Mouse (Mus musculus) B cell, adult 2 months (primary cell): ENCODE measurements around the gene Krt82.
A peak's percentile ranks its signal among the peaks of the same experiment; 100 is the strongest.
"Not testable (repeated sequence)": the region's sequence is repeated elsewhere in the genome, so short reads cannot be mapped to it uniquely, and the experiment has no call there.

Source experiments
- DNase-seq, 2 experiments: peaks; one replicate each; pipeline ENCODE4 v3.0.0; 2022

Krt82 gene

DNA sequence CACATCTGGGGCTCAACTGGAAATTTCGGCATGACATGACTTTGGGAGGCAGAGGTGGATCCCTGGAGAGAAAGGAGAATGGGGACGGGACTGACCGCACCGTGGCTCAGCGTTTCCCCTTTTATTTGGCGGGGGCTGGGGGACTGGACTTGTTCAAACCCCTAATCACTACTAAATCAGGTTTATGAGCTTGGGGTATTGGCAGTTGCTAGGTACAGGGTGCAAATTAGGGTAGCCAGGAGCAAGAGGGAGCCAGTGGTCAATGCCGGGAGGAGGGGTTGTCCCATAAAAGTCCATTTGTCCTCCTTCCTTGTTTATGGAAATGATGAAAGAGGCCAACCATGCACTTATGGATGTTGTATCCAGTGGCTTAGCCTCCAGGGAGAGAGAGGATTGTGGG, at the start of gene Krt82:
Krt82 (minus strand) TSS at position 101 of the 400 bp plus-strand sequence.
- DNase-seq, result no peak

DNA sequence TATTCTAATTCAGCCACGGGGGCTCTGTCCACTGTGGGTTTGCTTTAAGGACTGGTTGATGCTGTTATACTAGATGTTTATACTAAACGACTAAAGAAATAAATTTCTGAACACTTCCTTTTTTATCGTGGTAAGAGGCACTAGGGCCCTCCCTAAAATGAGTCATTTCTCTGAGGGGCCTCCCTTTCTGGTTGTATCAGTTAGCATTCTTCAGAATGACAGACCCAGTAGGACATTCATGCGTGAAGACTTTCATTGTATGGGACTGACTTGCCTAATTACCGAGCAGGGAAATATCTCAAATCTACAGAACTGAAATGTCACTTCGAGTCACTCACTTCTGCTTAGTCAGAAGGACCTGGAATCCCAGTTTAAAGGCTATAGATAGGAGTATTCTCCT, 48.7 kb upstream of the Krt82 start:
- DNase-seq, result no peak

DNA sequence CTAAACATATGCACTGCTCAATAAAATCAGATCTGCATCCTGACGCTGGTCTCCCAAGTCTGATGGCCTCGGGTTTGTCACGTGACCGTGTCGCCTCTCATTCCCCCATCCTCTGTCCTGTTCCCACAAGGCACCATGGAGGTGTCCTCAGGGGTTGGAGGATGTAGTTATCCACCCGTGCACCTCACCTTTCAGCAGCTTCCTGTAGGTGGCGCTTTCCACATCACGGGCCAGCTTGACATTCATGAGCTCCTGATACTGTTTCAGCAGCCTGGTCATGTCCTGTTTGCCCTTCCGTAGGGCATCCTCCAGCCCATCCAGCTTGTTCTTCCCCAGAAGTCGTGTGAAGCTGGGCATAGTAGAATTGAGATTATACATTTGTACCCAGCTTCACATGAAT, 37.7 kb upstream of the Krt82 start:
- no peak for DNase-seq

DNA sequence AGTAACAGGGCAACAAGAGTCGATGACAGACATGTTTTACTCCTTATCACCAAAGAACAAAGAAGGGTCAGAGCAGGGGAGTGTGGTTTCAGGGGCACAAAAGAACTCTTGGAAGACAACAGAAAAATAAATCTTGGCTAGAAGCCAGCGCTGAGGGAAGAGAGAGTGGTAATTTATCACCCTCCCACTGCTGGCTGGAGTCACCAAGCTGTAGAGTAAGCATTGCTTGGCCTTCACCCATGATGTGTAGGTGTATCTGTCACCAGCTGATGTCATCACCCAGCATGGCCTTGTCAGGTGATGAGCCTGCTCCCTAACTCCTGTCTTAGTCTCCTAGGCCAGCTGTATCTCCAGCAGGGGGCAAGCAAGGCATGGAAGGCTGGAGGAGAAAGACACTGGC, 34.0 kb upstream of the Krt82 start:
- DNase-seq, result no peak

DNA sequence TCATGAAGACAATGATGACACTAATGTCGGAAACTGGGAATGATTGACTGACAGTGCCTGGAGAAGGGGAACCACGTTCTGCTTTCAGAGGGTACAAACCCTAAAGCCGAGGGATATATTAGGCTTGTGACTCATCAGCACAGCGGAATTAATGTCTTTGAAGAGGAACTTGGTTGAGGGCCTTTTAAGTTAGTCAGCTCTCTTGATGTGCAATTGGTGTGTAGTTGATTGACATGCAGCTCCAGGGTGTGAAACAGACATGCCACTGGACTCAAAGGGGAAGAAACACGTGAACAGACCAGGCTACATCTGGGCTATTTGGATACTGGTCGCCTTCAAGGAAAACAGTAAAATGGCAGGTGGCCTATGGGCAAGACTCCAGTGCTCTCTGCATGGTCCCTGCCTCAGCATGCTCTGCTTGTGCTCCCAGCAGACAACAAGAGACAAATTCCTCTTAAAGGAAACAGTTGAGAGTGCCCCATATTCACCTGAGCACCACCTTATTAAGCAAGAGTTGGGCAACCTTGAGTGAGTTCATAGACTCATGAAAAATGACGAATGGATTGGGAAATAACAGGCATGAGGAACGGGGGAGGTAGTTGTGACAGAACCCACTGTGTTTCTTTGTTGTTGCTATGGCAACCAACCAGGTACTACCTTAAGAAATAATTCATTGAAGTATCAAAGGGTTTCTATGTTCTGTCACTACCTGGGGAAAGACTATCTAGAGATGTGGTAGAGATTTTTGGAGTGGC, 32.9 kb upstream of the Krt82 start:
- DNase-seq, result no peak

DNA sequence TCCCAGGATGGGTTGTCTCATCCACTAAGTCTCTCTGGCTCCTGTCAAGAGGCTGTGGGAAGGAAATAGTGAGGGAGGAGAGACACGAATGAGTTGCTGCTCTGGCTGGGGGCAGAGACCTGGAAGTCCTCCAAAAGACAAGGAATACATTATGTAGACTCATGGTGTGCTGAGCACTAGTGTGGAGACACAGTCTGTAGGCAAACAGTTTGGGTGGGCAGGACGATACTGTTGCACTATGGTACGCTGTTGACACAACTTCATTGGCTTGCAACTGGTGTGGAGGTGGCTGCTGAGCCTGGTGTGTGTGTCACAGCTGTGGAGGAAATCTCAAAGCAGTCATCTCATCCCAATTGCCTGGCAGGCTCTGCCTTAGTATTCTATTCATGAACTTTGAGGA, 31.2 kb upstream of the Krt82 start:
- DNase-seq, result no peak

DNA sequence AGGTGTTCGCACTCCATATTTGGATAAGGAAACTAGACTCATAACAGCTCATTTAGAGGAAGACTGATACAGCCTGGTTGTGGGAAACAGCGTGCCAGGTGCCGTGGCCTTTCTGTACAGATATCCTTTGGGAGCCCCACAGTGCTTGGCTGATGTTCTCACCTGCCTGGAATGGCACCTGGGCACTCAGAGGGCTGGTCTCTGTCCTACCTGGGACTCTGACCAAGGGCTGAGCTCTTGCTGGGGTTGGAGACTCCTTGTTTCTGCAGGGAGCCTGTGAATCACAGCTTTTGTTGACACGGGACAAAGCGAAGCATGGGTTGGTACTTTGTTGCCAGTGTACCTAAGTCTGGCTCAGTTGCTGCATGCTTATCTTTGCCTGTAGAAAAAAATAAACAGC, 25.0 kb upstream of the Krt82 start:
- no peak for DNase-seq

DNA sequence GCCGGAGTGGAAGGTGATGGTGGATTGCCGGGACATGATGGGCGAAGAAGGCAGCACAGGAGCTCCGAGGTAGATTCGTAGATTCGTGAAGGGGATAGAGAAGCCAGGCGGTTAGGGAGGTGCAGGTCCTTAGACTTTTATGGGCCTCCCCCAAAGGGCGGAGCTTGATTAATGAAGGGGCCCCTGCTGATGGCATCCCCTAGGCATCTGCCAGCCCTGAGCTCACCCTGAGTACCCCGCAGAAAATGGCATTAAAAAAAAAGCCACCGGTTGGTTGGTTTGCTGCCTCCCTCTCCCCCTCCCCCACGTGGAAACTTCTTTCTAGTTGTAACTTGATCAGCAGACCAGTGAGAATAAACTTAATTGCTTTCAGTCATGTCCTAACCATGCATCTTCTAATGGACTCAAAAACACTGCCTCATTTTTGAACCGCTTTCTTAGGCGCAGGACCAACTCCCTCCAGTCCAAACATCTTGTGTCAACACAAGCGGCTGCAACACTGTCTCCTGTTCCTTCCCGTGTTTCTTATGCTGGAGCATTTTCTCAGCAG, 23.4 kb upstream of the Krt82 start, which contains the start of gene Krt75:
Krt75 (minus strand) TSS at position 109 of the 550 bp plus-strand sequence.
- DNase-seq, result no peak

- DNase-seq, result peak in 1 of 2 experiments; percentile 7
These were observed 17.3 kb upstream of the Krt82 start for GRCm38 (mm10) chr15:101567780-101568179.

DNA sequence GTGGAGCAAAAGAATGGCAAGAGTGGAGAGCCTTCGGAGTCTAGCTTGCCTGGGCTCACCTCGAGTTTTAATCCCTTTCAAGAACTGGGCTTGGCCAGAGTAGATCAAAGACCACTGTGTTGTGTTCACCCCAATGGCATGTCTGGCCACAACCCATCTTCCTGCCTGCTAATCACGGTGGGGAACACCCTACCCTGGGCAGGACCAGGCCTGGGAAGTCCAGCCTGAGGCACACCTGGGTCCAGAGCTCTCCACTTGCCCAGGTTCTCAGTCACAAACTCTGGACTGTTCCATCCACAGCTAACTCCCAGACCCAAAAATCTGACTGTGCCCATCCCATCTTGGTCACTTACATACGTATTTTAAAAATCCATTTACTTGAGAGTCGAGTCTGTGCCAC, 12.4 kb upstream of the Krt82 start, which contains the start of gene Krt90:
Krt90 (minus strand) TSS at position 101 of the 400 bp plus-strand sequence.
- DNase-seq, result no peak

DNA sequence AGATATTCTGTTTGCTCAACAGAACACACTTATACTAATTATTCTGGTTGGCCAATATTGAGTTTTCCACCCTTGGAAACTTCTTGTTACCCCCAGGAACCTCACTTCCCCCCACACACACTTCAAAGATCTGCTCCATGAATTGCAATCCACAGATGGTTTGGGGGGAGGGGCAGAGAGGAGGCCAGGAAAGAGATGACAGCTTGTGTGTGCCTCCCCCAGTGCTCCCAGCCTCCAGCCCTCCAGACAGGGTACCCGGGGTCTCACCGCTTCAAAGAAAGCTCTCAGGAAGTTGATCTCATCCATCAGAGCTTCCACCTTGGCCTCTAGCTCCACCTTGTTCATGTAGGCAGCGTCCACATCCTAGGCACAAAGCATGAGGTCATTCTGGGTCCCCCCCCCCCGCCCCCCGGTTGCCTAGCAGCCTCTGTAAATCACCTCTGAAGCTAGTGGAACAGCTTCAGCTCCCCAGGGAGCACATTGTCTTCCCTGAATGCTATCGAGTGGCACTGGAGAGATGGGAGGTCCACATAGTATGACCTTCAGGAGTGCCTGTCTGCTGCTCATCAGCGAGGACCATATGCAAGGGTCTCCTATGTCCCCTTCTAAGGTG, 7.7 kb upstream of the Krt82 start:
- DNase-seq, result no peak

DNA sequence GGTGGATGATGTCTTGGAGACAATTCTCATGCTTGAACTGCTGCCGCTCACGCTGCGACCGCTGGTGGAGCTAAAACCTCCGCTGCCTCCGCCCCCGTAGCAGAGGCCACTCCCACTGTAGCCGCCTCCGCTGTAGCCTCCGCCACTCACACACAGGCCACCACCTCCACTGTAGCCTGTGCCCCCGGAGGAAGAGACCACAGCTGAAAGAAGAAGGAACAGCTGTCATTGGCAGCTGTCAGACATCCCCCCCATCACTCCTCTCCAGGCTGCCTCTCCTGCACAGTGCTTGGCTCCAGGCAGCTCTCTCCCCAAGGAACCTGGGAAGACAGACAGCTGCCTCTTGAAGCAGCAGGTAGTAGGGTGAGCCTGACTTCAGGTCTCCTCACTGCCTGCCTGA, 2.7 kb upstream of the Krt82 start:
- no peak for DNase-seq

DNA sequence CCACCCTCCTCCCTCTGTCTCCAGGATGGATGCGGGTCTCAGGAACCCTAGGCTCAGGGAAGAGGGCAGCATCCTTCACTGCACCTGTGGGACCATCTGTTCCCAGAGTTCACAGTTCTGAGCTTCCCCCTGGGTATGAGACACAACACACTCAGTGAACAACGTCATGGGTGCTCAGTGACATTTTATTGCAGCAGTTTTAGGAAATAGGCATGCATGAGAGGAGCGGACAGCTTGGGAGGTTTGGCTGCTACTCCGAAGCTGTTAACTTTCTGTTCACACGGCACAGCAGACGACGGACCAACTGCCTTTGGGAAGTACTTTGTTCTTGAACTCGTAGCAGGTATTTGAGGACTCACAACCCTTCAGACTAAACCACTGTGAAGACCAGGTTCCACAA, 1.7 kb upstream of the Krt82 start:
- no peak for DNase-seq

DNA sequence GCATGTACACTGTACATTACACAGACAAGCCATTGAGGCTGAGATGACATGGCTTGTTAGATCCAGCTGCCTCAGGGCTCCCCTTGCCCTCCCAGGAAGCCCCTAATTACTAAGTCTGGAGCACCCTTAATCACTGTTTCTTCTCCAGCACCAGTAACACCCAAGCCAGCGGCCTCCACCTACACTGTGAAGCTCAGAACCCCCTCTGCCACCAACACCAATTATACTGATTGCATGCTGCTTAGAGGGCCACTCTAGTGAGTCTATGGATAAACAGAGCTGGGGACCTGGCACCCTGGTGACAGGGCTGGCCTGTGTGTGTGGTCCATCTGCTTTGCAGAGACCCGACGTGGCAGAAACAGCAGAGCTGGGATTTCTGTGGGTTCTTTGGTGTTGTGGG, 6.0 kb downstream of the Krt82 start:
- DNase-seq, result no peak

DNA sequence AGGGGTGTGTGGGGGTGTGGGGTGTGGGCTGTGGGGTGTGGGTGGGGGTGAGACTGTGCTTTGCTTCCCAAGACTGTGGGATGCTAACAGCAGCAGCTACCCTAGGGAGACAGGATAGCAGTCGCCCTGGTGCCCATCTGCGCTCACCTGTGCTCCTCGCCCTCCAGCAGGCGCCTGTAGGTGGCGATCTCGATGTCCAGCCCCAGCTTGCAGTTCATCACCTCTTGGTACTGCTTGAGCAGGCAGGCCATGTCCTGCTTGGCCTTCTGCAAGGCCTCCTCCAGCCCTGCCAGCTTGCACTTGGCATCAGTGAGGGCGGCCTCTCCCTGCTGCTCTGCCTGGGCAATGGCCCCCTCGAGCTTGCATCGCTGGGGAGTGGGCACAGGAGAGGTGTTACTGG, 7.9 kb downstream of the Krt82 start:
- DNase-seq, result no peak

GRCm38 (mm10) chr15:101538580-101538900, 11.9 kb downstream of the Krt82 start:
- DNase-seq, result no peak

GRCm38 (mm10) chr15:101537864-101538579, 12.4 kb downstream of the Krt82 start:
- no peak for DNase-seq

DNA sequence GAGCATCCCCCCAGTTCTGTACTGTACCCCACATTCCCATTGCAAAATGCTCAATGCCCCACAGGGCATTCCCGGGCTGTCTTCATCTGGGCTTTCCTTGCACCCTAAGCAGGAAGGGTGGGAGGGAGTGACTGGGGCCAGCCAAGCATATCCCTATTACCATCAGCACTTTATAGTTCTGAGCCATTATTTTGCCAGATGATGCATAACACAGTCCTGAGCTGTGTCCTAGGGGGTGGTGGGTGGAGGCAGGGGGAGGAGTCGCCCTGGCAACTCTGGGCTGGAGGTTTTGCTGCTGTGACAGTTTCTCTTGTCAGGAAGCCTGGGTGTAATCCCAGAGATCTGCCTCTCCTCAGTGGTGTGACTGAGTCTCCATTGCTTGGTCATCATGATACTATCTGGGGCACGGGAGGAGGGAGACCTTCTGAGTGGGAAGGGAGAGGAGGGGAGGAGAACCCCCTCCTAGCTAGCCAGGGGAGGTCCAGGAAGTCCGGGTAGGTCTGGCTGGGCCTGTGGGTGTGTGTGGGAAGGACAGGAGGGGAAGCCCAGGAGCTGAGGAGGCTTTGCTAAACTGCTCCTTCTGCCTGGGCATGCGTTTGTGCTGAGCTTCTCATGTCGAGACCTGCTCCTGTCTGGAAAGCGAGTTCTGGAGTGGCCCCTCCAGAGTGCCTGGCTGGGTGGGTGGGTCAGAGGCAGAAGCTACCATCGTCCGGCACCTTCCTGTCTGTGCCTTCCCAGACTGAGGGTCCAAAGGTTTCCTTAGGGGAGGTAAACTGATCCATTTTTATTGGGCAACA, 14.2 kb downstream of the Krt82 start:
- no peak for DNase-seq

DNA sequence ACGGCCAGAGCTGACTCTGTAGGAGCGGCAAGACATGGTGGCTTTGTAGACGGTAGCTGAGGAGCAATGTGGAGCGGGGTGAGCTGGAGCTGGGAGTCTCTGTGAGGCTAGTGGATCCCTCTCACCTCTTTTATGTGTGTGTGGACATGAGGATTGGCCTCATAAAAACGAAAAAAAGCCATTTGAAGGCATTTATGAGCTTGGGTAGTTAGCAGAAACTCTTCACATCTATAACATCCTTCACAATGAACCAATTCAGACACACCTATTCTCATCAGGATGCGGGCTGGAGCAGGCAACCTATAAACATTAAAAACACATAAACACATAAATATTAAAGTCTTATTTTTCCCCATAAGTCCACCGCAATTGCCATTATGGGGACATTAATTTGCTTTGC, 17.7 kb downstream of the Krt82 start, which contains the start of gene Krt84:
Krt84 (minus strand) TSS at position 101 of the 400 bp plus-strand sequence.
- DNase-seq, result no peak

- no peak for DNase-seq
These were observed 27.8 kb downstream of the Krt82 start for GRCm38 (mm10) chr15:101522556-101523232.

GRCm38 (mm10) chr15:101519792-101520191, 30.7 kb downstream of the Krt82 start:
- DNase-seq, result peak; percentile 22 to 28

DNA sequence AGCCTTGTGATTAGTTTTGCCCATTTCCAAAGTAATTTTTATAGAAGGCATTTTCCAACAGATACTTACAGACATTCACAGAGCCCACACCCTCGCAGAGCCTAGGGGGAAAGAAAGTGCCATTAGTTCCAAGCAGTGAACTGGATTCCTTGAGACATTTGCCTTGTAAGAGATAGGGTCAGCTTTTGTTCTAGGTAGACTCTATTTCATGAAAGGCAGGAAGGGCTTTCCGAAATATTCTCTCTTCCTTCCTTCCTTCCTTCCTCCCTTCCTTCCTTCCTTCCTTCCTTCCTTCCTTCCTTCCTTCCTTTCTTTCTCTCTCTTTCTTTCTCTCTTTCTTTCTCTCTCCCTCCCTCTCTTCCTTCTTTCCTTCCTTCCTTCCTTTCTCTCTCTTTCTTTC, 33.3 kb downstream of the Krt82 start, which contains the start of gene Gm49425:
Gm49425 (minus strand) TSS at position 101 of the 400 bp plus-strand sequence.
- DNase-seq, result not testable (repeated sequence)
